Mouse (Mus musculus) mesoderm, embryonic 11.5 days (tissue): ENCODE data around the gene Scarb2.
"Not testable (repeated sequence)": the region's sequence is repeated elsewhere in the genome, so short reads cannot be mapped to it uniquely, and the experiment has no call there.

Source experiments
- DNase-seq: peaks from one replicate; pipeline ENCODE4 v3.0.0-alpha.2; 2012; ENCODE audit warnings: low read depth, low spot score

Gene Scarb2

DNA sequence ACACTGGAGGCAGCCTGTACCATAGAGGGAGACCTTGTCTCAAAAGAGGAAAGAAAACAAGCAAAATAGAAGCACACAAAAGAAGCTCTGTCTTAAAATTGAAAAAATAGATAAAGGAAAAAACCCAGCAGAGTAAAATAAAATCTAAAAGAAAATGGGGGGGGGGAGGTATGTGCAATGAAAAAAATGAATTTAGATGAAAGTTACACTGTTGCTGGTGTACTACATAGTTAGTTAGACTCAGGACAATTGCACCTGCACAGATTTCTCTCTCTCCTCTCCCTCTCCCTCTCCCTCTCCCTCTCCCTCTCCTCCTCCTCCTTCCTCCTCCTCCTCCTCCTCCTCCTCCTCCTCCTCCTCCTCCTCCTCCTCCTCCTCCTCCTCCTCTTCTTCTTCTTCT, at the start of gene Scarb2:
Gene Scarb2 (minus strand): TSS at position 101 of the 400 bp plus-strand sequence.
- no peak for DNase-seq

GRCm38 (mm10) chr5:92555905-92556304, 49.3 kb upstream of the Scarb2 start:
- DNase-seq: no peak

DNA sequence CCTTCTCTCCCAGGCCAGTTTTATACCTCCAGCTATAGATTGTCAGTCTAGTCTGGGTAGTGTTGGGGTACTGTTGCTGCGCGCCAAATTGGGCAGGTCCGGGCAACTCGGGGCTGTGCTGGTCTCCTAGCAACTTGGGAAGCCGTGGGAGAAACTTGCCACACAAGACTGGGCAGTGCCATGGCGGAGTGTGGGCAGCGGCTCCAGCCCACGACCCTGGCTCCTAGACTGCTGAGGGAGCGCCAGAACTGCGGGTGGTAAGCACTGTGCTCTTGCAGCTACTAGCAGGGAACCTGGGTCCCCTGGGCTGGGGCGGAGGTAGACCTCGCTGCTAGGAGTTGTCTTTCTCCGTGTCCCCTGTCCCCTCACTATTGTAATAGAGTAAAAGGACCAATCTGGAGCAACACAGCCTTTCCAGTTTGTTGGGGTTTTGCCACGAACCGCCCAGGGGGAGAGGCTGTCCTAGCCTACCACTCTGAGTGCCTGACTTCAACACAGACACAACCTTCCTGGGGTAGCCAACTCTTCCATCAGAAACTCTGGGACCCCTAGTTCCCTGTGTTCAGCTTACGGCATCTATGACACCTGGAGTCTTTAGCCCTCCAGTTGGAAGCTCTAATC, 48.4 kb upstream of the Scarb2 start, which contains the start of gene Fam47e:
Gene Fam47e (plus strand): TSS at position 179 of the 621 bp plus-strand sequence.
- no peak for DNase-seq

- no peak for DNase-seq
Measured at GRCm38 (mm10) chr5:92554443-92554842, 47.8 kb upstream of the Scarb2 start.

GRCm38 (mm10) chr5:92553939-92554338, 47.3 kb upstream of the Scarb2 start:
- no peak for DNase-seq

- DNase-seq: no peak
Measured at GRCm38 (mm10) chr5:92552611-92553010, 46.0 kb upstream of the Scarb2 start.

GRCm38 (mm10) chr5:92539698-92540097, 33.1 kb upstream of the Scarb2 start:
- no peak for DNase-seq

DNA sequence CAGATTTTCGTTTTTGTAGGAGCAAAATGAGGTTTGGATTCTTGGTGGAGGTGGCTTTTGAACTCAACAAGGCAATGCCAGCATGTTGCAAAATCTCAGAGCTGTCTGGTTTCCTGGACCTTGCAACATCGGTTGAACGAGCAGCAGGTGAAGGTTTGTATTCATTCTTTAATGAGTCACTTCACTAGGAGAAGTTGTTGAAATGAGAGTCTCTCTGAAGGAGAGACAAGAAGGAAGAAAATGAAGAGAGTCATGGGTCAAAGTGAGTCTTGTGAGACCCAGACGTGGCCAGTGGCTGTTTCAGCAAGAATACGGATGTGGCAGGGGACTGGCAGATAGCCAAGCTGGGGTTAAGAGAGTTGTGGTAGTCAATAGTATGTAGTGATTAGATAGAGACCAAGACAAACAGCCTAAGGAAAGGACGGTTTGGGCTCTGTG, 18.2 kb upstream of the Scarb2 start:
- DNase-seq: no peak

DNA sequence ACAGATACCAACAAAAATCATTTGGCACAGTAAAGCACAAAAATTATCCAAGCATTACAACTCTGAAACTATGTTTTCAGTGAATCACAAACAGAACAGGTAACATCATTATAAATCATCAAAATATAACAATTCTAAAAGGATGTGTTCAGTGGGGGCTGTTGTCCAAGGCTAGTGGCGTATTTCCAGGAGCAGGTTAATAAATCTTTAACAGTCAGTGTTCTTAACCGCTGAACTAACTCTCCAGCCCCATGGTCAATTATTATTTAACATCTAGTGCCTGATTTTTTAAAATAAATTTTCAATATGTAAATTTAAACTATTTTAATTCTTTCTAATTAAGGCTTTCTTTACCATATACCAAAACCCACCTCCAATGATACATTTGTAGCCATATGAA, 14.5 kb upstream of the Scarb2 start:
- DNase-seq: not testable (repeated sequence)

- DNase-seq: no peak
Measured at GRCm38 (mm10) chr5:92512066-92512465, 5.4 kb upstream of the Scarb2 start.

DNA sequence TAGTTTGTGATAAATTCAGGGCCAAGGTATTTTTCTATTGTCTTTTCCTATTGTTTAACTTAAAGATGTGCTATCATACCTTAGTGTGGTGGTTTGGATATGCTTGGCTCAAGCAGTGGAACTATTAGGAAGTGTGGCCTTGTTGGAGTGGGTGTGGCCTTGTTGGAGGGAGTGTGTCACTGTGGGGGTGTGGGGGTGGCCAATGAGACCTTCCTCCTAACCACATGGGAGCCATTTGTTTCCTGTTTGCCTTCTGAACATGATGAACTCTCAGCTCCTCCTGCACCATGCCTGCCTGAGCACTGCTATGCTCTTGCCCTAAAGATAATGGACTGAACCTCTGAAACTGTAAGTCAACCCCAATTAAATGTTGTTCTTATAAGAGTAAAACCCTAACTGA, 4.6 kb upstream of the Scarb2 start:
- DNase-seq: no peak

DNA sequence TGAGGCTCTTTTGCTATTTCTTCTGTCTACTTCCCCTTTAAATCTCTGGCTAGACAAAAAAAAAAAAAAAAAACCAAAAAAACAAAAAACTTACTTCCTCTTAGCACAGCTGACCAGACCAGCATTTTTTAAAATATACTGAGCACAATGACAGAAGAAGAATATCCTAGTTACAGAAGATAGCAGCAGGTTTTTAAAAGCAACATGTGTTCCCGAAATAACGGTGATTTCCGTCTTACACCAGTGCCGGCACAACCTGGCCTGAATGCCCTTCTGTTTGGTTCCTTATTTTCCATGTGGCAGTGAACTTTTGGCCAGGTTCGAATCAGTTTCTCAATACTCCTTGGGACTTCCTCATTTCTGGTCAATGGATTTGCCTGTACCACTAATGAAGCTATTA, 2.2 kb upstream of the Scarb2 start:
- no peak for DNase-seq

DNA sequence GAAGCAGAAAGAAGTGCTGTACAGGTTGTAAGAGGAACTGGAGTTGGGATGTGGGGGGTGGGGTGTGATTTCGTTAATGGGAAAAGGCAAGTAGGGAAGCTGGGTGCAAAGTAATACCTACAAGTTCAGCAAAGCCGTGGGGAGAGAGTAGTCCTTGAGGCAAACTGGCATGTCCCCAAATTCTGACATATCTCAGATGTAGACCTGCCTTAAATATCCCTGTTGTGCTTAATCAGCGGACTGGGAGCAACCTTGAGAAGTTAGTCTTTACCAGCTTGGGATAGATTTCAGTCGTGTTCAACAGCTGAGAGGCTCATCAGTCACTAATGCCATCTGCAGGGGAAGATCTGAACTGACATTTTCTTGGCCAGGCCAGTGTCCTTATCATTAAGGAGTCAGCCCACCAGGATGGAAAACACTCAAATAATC, 318 bp downstream of the Scarb2 start:
- DNase-seq: peak; percentile 54

GRCm38 (mm10) chr5:92505402-92505865, 1.2 kb downstream of the Scarb2 start:
- peak; percentile 94 for DNase-seq

GRCm38 (mm10) chr5:92504676-92505400, 1.8 kb downstream of the Scarb2 start:
- peak; percentile 43 for DNase-seq

- no peak for DNase-seq
Measured at GRCm38 (mm10) chr5:92503856-92504618, 2.6 kb downstream of the Scarb2 start.

DNA sequence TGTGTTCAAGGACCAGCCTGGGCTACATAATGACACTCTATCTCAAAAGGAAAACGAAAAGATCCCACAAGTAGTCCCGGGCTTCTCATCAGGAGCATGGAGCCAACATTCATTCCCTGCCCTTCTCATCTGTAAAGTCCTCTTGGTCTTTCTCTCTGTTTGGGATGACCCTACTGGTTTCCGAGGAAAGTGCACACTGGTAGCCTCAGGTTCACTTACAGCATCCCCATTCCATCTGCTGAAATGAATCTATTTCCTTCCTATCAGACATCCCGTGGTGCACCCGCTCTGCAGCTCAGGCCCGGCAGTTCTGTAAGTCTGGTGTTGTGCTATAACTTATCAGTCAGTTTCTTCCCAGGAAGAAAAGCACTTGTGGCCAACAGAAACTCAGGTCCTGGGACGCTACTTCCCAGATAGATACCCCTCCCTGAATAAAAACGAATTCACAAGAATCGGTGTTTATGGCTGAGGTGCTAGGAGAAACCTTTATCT, 3.2 kb downstream of the Scarb2 start:
- DNase-seq: no peak

DNA sequence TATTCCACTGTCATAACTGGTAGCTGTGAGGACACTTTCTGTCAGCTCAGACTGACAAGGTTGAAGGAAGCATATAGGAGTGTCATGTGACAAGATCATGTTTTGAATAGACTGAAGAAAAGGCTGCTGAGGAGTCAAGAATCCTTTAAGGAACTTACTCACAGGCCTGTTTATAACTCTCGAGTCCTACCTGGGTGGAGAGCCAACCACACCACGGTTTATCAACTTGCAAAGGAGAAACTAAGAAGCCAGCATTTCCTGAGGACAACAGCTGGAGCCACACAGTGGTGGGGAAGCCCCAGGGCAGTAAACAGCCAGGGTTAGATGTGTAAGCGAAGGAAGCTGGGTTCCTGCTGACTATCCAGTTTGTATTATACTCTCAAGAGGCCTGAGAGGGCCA, 7.3 kb downstream of the Scarb2 start:
- DNase-seq: no peak

DNA sequence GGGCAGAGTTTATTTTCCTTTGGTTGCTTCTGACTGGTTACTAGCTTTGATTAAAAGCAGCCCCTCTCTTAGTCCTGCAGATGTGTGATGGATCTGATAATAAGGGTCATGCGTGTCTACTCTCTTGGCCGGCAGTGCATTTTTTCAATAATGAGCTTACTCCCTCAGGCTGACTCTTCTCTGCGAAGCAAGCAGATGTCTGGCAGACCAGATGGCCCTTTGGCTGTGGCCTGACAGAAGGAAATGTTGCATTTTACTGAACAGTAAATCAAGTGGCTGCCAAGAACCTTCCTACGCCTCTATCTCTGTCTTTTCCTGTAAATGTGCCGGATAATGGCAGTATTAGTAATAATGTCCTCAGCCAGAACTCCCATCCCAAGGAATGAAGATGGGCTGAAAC, 8.0 kb downstream of the Scarb2 start:
- peak; percentile 60 for DNase-seq

DNA sequence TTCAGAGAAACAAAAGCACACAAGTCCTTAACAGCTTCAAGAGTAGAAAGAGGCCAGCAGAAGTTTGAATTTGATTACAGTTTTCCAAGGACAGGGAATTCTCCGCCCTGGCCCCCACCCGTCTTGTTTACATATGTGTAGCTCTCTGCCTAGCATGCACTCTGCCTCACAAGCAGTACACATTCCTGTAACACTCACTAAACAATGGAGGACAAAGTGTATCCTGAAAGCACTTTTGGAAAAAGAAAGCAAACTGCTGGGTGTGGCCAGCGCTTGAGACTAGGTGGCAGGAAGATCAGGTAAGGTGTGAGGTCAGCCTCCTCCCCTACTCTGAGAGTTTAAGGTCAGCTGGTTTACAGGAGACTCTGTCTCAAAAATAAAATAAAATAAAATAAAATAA, 8.4 kb downstream of the Scarb2 start:
- DNase-seq: no peak

DNA sequence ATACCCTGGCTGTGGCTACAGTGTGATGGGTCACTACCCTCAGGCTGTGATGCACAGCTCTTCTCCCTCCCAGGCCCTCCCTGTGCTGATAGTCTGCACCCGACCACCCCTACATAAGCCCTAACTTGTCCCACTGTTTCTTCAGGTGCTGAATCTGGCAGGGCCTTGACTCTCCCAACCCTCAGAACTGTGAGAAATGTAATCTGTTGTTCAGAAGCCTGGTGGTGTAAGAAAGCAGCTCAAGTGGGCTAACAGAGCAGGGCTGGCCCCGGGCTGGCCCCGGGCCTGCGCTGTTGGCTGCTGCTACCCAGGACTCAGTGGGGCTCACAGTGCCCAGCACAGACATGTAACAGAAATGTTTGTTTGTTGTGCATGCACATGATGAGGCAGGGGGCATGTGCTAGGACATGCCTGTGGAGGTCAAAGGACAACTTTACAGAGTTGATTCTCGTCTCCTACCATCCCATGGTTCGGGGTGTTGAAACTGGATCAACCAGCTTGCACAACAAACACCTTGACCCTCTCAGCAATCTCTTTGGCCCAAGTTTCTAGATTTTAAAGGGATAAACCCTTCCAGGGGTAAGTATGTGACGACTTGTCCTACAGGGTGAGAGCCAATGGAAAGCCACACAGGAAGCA, 10.7 kb downstream of the Scarb2 start:
- no peak for DNase-seq

DNA sequence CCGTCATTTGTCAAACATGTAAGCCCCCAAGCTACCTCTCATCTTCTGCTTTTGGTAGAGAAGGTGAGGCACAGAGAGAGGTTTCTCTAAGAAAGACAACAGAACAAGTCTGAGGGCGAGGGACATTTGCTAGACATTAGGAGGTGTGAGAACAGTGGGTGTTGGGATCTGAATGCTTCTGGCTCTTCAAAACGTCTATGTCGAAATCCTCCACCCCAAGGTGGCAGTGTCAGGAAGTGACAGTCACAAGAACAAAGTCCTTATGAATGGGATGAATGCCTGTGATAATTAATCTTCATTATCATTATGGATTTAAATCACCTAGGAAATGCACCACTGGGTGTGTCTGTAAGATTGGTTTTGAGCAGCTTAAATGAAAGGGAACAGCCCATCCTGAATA, 11.3 kb downstream of the Scarb2 start:
- no peak for DNase-seq
